Mouse (Mus musculus) brain, adult 2 months (tissue): ENCODE measurements around the gene Kcnc2.
A peak's percentile ranks its signal among the peaks of the same experiment; 100 is the strongest.

Experiments used
- DNase-seq: peaks from one replicate; pipeline ENCODE4 v3.0.0; 2011; ENCODE audit warnings: low read depth, low spot score

Kcnc2 gene

GRCm38 (mm10) chr10:112394399-112394970 is 123.6 kb downstream of the Kcnc2 start:
- DNase-seq = no peak

GRCm38 (mm10) chr10:112397194-112397593 is 126.3 kb downstream of the Kcnc2 start:
- no peak for DNase-seq

GRCm38 (mm10) chr10:112400591-112401404 is 129.9 kb downstream of the Kcnc2 start:
- DNase-seq = peak; percentile 42

- no peak for DNase-seq
Measured at GRCm38 (mm10) chr10:112409525-112409924, 138.6 kb downstream of the Kcnc2 start.

GRCm38 (mm10) chr10:112423327-112423726 is 152.4 kb downstream of the Kcnc2 start:
- no peak for DNase-seq

GRCm38 (mm10) chr10:112436950-112437349 is 166.0 kb downstream of the Kcnc2 start:
- no peak for DNase-seq

- no peak for DNase-seq
Measured at GRCm38 (mm10) chr10:112444640-112445039, 173.7 kb downstream of the Kcnc2 start.

GRCm38 (mm10) chr10:112450910-112451309 is 180.0 kb downstream of the Kcnc2 start:
- no peak for DNase-seq

- peak; percentile 69 for DNase-seq
Measured at GRCm38 (mm10) chr10:112468689-112469384, 197.9 kb downstream of the Kcnc2 start.

GRCm38 (mm10) chr10:112474122-112474810 is 203.3 kb downstream of the Kcnc2 start:
- no peak for DNase-seq

- DNase-seq = peak; percentile 87
Measured at GRCm38 (mm10) chr10:112481461-112481860, 210.5 kb downstream of the Kcnc2 start.

GRCm38 (mm10) chr10:112481921-112482607 is 211.1 kb downstream of the Kcnc2 start:
- peak; percentile 62 for DNase-seq

GRCm38 (mm10) chr10:112484387-112485105 is 213.6 kb downstream of the Kcnc2 start:
- DNase-seq = peak; percentile 47

GRCm38 (mm10) chr10:112485819-112486218 is 214.9 kb downstream of the Kcnc2 start:
- no peak for DNase-seq

- DNase-seq = no peak
Measured at GRCm38 (mm10) chr10:112488751-112489150, 217.8 kb downstream of the Kcnc2 start.
